Mouse (Mus musculus): ENCODE measurements around the gene Crxos.
A peak's percentile ranks its signal among the peaks of the same experiment; 100 is the strongest.
"Not testable (repeated sequence)": the region's sequence is repeated elsewhere in the genome, so short reads cannot be mapped to it uniquely, and the experiment has no call there.

The Crxos gene

DNA sequence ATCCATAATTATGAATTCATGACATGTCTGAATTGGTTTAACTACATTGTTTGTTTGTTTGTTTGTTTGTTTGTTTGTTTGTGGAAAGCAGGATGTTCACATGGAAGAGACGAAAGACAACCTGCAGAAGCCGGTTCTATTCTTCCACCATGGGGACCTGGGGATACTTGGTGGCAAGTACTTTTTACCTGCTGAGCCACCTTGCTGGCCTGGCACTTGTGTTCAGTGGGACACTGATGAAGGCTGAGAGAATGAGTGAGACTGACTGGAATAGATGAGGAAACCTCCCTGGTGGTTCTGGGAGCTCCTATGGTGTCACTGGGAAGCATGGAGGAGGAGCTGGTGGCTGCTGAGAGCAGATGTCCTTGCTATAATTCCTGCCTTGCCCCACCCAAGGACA, at the start of gene Crxos:
Crxos (plus strand) TSS at position 301 of the 400 bp plus-strand sequence.
- DNase-seq, result no peak

DNA sequence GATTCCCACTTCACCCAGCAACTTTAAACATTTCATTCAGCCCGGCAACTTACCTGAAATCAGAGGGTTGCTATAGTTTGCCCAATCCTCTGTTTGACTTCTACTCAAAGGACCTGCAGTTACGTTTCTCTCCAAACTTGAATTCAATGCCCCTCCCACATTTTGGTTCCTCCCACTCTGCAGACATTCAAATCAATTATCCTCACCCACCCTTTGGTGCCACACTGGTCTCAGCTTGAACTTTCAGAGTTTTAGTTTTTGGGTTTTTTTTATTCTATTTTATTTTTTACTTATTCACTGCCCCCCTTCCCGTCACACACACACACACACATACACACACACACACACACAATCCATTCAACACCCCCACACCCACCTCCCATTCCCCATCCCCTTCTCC, 42.8 kb upstream of the Crxos start, which contains the start of gene Obox6:
Obox6 (minus strand) TSS at position 101 of the 400 bp plus-strand sequence.
- no peak for DNase-seq

DNA sequence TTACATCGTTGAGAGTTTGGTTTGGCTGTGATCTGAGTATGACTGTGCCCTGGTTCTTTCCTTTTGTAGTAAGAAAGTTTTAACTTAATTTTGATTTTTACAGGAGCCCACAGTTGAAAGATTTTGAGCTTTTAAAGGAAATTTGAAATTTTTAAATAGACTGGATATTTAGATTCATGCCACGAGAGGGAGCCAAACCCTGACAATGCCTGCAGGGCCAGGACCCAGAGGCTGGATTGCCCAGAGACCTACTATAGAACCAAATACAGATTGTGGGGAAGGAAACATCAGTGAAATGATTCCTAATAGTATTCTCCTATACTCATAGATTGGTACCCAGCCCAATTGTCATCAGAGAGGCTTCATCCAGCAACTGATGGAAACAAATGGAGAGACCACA, 22.8 kb upstream of the Crxos start:
- no peak for DNase-seq

DNA sequence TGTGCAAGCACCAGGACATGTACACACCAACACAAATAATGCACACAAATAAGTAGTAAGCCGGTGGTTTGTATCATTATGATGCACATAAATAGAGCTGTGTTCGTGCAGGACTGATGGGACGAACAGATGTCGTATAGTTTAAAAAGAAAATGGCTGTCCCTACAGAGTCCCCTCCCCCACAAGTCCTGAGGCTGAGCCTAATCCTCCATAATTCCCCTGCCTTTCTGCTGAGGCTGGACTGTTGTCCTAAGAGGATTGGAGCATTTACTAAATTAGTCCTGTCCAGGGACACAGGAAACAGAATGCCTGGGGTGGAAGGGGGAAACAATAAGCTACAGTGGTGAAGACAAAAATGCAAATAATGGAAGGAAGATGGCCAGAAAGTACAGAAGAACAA, 18.3 kb upstream of the Crxos start:
- DNase-seq, result no peak

DNA sequence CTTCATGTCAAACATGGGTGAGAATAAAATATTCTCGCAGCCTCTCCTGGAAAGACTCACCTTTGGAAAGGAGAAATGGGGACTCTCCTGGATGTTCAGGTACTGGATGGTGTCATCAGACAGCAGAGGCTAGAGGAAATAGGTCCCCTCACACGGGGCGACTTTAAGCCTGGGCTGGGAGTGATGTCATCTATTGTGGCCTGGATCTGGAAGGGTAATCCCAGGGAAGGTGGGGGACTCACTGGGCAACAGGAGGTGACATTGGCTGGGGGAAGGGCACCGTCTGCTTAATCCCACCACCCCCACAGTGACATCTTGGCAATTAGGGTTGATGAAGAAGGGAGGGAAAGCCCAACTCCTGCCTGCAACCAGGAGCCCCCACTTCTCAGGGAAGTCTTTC, 2.7 kb upstream of the Crxos start, which contains the start of gene Crx:
Crx (minus strand) TSS at position 213 of the 400 bp plus-strand sequence.
- DNase-seq, result no peak

DNA sequence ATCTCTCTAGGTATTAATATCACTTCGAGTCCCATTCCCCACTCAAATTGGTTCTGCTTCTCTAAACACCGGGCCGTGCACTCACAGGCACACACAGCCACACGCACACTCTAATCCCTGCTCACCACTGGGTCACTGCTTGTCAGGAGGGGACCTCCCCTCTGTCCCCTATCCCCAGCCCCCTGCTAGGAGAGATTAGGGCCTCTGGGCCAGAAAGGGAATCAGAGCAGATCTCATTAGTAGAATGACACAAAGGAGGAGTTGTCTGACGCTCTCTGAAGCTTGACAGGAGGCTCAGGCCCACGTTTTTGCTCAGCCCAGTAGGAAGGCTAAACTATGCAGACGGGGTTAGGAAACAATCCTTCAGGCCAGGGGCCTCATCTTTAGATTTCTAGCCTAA, 1.0 kb upstream of the Crxos start:
- no peak for DNase-seq

DNA sequence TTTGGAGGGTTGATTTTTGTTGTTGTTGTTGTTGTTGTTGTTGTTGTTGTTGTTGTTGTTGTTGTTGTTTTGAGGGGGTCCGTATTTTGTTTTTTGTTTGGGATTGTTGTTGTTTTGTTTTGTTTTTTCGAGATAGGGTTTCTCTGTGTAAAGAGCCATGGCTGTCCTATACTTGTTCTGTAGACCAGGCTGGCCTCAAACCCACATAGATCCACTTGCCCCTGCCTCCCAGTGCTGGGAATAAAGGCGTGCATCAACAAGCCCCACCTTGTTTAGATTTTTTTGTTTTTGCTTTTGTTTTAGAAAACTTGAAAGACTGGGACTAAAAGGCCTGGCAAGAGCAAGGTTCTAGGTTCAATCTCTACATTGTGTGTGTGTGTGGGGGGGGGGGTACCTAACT, 586 bp upstream of the Crxos start:
- DNase-seq, result no peak

DNA sequence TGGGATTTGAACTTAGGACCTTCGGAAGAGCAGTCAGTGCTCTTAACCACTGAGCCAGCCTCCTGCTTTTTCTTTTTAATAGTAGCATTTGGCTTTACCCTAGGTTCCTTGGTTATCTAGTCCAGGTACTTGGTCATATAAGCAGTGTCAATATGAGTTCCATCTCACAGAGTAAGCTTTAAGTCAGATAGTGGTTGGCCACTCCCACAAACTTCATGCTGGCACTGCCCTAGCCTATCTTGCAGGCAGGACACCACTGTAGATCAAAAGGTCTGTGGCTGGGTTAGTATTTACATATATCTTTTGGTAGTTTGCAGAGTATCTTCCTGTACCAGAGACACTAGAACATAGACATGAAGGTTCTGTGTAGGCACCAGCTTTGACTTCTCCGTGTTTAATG, 1.7 kb downstream of the Crxos start:
- no peak for DNase-seq

DNA sequence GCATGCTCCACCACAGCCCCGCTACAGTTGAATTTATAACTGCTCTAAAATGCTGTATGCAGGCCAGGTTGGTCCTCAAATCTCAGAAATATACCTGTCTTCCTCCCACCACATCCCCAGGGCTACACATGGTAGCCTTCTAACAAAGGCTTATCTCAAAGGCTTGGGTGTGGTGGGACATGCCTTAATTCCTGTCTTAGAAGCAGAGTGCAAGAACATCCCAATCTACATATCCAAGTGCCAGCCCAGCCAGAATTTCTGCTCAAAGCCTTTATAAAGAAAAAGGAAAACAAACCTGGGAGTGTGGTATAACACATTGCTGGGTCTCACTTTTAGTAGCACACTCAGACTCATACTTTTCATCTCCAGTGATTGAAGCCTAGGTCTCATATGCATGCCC, 11.8 kb downstream of the Crxos start:
- no peak for DNase-seq

DNA sequence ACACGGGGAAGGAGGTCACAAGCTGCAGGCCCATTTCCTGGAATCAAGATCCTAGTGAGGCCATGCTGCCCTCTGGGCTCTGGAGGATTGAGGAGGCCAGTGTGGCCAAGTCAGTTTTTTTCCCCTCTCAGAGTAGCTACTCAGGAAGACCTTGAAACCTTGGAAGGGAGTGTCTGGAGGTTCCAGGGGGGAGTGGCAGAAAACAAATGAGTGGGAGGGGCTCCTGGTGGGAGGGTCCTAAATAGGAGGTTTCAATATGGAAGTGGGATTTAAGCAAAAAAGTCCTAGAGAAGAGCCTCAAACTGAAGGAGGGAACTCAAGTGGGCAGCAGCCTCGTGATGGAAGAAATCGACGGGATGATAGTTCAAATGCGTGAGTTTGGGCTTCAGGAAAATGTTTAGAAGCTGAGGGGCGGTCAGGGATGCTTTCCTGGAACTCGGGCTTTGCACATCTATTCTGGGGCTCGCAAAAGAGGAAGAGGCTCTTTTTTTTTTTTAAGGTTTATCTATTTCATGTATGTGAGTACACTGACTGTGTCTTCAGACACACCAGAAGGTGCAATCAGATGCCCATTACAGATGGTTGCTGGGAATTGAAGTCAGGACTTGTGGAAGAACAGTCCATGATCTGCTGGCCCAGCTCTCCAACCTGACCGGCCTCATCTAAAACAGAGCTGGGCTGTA, 19.1 kb downstream of the Crxos start:
- DNase-seq, result no peak

DNA sequence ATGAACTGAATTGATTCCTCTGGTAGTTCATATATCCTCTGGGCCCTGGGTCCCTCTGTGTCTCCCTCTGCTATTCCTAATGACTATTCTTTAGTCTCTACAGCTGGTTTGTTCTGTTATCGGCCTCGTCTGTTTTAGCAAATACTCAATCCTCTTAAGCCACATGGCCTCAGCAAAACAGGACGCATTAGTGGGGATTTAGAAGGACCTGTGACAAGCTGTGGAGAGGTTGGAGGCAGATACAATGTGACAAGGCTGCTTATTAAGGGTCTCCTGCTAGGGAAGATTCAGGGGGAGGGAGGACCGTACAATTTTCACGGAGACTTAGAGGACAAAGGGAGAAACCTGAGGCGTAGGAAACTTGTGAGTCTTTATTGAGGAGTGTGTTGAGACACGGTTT, 23.4 kb downstream of the Crxos start:
- no peak for DNase-seq

DNA sequence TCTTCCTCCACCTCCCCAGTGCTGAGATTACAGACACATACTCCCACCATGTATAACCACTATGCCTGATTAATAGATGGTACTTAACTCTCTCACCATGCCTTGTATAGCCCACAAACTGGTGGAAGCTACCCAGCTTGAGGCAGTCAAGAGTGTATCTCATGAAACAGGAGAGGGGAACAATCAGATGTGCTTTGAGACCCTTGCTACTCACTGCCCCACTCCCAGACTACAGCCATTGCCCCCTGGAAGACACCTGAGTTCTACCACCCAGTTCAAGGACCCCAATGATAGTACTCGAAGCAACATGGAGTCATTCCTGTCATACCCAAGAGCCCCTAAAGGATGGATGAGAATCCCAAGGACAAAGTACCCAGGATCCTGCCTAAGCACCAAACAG, 24.2 kb downstream of the Crxos start:
- DNase-seq, result no peak

DNA sequence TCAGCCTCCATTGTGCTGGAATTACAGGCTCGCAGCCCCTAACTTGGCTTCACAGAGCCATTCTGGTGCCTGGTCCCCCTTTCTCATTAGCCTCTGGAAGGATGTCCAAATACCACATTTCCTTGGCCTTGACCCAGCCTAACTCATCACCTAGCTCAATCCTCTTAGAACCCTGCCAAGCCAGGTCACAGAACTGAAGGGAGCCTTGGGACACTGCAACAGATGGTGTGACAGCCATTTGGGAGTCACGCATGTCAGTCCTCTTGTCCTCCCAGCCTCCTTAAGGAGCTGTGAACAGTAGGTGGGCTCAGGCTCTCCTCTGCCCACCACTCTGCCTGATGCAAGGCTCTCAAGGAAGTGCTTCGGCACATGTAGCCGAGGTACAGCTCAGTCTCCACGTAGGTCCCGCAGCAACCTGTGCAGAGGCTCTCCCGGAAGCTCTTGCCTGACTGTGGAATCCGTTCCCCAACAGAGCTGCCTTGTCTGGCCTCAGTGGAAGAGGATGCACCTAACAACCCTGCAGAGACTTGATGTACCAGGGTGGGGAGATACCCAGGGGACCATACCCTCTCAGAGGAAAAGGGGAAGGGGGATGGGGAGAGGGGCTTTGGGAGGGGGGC, 25.7 kb downstream of the Crxos start:
- DNase-seq, result no peak

DNA sequence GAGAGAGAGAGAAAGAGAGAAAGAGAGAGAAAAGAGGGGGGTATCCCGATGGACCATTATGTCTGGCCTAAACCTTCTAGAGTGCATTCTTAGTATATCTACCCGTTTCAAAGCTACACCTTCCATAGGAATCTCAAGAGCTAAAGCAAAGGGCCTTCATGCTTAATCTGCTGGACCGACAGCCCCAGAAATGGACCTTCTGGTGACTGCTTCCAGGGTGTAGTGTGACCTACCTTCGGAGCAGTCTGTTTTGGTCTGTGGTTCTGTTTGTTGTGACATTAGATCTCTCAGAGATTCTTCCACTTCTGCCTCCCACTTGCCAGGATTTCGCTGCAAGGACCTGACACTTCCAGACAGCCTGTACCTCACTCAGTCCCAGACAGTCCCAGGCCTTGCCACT, 28.1 kb downstream of the Crxos start:
- no peak for DNase-seq

DNA sequence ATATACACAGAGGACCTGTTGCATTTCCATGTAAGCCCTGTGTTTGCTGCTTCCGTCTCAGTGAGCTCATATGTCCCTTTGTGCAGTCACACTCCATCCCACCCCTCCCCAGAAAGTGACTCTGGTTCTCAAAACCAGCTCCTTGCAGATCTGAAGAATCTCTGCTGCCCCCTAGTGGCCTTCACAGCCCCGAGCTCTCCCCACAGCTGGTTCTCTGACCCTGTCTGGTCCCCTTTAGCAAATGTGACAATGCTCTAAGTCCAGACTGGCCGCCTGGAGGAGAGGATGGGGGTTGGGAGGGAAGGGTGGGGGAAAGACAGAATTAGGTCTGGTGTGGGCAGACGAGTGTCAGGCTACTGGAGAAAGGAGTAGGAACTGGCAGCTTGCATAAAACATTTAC, 29.8 kb downstream of the Crxos start:
- DNase-seq, result peak; percentile 60

DNA sequence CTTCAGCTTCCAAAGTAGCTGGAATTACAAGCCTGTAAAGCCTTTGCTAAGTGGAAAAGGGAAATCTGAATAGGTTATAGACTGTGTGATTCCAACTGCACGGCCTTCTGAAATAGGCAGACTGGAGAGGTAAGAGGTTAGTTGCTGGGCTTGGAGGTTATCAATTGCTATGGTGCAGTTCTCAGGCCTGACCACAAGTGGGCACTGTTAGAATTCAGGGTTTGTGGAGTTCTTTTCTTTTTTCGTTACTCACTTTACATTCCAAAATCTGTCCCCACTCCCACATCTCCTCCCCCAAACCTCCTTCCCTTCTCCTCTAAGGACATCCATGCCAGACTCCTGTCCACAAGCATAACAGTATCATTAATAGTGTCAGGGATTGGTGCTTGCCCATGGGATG, 31.8 kb downstream of the Crxos start:
- DNase-seq, result no peak

DNA sequence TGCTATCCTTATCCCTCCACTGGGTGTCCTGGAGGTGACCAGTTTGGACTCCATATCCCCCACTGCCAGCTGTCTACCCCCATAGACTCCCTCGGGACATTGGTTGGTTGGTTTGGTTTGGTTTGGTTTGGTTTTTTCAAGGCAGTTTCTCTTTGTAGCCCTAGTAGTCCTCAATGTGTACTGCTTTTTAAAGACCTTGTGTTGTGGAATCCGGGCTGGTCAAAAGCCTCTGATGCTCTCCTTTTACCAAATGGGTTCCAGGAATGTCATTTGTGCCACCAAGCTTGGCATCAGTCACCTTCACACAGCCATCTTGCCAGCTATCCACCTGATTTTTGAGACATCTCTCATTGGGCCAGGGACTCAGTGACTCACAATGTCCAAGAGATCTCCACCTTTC, 32.3 kb downstream of the Crxos start:
- DNase-seq, result no peak

DNA sequence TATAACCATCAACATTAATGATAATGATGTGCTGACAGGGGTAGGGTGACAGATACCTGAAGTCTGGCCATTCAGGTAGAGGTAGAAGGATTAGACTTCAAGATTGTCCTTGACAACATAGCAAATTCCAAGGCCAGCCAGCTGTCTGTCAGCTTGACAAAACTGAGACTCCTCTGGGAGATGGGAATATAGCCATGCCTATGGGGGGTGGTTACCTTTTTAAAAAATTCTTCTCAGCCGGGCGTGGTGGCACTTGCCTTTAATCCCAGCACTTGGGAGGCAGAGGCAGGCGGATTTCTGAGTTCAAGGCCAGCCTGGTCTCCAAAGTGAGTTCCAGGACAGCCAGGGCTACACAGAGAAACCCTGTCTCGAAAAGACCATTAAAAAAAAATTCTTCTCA, 33.3 kb downstream of the Crxos start:
- not testable (repeated sequence) for DNase-seq

DNA sequence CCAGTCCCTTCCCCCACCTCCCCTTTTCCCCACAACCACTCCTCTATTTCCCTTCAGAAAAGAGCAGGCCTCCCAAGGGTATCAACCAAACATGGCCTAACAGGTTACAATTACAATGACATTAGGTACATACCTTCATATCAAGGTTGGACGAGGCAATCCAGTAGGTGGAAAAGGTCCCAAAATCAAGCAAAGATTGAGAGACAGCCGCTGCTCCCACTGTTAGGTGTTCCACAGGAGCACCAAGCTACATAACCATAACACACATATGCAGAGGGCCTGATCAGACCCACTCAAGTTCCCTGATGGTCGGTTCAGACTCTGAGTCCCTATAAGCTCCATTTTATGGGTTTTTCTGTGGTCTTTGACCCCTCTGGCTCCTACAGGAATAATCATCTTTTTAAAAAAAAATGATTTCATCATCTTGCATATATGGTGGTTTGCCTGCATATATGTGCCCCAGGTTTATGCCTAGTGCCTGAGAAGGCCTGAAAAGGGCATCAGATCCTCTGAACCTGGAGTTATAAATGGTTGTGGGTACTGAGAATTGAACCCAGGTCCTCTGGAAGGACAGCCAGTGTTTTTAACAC, 33.8 kb downstream of the Crxos start:
- no peak for DNase-seq

DNA sequence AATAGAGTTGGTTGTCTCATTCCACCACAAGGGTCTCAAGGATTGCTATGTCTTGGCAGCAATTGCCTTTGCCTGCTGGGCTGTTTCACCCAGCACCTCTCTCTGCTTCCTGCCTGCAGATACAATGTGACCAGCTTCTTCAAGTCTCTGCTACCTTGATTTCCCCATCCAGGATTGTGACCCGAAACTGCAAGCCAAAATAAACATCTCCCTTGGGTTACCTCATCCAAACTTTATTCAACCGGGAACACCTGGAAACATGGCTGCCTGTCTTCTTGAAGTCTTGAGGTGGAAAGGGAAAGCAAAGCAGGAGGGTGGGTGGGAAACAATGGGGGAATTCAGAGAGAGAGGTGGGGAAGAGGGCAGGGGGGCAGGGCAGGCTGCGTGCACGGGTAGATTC, 34.6 kb downstream of the Crxos start:
- no peak for DNase-seq

DNA sequence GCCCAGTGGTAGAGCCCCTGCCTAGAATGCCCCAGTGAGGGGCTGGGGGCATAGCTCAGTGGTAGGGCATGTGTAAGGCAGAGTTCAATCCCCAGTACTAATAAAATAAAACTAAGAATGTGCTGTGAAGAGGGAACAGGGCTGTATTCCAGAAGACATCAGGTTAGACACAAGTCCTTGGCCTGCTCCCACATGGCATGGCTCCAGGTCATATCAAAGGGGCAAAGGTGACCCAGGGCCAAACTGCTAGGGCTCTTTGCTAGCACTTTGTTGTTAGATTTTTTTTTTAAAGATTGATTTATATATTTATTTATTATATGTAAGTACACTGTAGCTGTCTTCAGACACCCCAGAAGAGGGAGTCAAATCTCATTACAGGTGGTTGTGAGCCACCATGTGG, 36.0 kb downstream of the Crxos start:
- no peak for DNase-seq

DNA sequence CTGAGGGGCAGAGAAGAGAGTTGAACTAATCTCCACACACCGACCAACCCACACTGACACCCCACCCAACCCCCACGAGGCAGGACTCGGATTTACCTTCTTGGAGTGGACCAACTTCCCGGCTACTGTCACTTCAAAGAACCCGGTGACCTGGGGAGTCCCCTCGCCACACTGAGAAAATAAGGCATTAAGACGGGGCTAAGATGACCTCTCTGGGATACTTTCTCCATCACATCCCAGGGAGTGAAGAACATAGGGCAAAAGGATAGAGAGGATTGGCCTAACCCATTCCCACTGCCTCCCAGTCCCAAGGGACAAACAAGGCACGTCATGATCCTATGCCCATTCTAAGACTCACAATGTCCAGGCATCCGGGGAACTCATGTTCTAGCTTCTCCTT, 37.5 kb downstream of the Crxos start:
- DNase-seq, result no peak

DNA sequence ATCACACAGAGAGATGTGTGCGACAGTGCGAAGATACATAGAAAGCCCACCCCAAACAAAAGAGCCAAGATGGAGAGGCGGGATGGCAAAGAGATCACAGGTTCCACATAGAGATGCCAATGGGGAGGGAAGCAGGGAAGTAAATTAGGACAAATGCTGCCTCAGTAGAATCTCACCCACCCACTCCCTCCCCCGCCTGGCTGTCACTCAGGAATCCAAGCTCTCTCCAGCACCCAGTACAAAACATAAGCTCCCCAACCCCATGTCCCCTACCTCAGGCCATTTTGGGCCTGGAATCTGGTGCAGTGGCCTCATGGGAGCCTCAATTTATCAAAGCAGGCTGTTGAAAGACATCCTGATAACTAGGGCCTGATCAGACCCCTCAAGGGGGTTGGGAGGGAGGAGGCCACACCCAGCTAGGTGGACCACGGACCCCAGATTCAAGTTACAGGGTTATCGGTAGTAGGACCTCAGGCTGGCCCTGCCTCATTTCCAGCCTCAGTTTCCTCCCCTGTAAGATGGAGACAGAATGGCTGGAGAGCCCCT, 38.3 kb downstream of the Crxos start:
- no peak for DNase-seq

DNA sequence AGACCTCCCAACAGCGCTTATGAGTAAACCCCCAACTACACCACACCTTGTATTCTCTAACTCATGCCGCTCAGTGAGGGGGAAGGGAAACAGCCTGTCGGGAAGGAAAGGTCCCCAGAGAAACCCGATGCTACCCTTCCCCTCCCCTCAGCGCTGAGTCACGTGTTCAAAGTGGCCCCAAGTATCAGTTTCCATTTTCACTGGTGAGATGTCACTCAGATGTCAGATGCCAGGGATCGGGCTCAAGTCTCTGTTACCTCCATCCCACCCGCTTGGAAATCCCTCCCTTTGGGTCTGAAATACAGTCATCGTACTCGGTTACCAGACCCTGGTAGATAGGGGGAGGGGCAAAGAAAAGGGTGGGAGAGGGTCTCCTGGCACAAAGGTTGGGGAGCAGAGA, 39.4 kb downstream of the Crxos start:
- no peak for DNase-seq
